Mouse (Mus musculus): Measurements from ENCODE around the gene Arsa.

The Arsa gene

DNA sequence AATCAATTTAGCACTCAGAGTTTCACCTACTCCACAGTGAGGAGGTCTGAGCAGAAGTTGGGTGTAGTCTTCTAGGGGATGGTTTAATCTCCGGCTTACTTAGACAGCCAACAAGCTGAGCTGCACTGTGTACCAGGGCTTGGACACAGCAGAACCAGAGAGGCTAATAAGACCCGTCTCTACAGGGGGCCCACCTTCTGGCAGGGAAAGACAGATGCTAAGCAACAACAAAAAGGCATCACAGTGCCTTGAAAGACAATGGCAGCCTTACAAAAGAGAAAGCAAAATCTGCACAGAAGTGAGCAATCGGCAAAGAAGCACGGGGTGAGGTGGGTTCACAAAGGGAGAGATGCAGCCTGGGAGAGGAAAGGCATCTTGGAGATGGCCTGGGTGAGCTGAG, 18.9 kb upstream of the Arsa start:
- in situ Hi-C loops (cut with MboI, MseI) = no loop called here

DNA sequence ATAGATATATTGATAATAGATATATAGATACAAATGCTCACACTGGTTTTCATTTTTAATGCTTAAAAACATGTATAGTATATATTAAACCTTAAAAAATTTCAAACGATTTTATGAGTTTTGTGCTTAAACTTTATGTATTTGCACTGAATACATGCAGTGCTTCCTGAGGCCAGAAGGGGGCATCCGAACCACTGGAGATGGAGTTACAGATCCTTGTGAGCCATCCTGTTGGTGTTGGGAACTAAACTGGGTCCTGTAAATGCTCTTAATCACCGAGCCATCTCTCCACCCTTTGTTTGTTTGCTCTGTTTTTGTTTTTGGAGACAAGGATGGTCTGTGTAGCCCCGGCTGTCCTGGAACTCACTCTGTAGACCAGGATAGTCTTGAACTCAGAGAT, 17.7 kb upstream of the Arsa start:
- in situ Hi-C loops (cut with MboI, MseI) = no loop called here

DNA sequence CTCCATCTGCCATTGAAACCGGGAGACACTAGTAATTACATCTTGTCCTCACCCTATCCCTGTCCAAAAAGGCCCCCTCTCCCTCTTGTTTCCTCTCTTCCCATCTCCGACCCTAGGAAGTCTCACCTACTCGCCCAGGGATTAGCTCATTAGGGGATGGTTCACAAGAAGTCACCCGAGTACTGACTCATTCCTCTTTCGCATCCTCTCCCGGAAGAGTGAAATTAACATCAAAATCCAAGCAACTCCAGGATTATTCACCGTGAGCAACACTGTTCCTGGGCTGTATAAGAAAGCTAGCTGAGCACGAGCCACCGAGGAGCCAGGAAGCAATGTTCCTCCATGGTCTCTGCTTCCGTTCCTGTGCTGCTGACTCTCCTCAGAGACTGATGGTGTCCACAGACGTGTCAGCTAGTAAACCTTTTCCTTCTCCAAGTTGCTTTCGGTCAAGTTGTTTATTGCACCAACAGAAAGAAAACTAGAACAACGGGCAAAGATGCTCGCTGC, 11.4 kb upstream of the Arsa start:
- in situ Hi-C loops (cut with MboI, MseI) = no loop called here

DNA sequence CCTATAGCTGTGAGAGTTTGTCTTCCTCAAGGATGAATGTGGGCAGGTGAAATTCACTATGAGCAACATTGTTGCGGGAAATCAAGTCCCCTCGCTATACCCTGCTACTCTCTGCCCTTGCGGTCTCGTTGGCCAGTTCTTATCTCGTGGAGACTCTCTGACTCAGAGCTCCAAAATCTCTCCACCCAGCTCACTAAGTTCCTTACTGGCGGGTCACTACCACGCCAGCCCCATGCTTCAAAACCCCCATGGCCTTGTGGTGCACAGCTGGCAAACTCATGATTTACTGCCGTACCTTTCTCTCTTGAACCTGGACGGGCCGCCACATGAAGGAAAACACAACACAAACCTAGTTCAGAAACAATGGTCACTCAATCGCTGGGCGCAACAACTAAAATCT, 11.0 kb upstream of the Arsa start:
- in situ Hi-C loops (cut with MboI, MseI) = no loop called here

DNA sequence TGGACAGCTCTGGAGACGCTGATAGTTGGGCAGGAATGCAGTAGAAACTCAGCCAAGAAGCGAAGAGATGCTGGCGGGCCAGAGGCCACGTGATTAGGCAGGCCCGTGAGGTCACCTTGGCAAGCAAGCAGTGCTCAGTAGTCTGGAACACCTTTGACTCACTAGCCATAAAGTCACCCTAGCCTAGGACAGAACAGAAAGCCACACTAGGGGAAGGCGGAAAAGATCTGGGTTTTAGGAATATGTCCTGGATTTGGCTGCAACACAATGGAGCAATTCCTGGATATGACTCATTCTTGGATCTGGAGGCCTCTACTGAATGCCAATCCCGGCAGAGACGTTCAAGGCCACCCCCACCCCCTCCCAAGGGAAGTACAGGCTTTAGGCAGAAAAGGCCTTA, 3.4 kb upstream of the Arsa start:
- in situ Hi-C loops (cut with MboI, MseI) = no loop called here

DNA sequence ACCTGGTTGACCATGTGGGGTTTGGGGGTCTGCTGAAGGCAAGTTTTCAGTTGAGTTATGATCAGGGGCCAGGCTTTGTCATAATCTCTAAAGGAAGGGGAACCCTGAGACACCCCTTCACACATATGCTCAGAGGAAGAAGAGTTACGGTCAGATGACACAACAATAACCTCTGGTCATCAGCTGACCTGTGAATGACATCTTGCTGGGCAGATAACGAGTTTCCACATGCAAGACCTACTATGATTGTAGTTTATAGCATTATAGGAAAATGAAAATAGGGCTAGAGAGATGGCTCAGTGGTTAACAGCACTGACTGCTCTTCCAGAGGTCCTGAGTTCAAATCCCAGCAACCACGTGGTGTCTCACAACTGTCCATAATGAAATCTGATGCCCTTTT, 1.4 kb upstream of the Arsa start:
- in situ Hi-C loops (cut with MboI, MseI) = no loop called here

DNA sequence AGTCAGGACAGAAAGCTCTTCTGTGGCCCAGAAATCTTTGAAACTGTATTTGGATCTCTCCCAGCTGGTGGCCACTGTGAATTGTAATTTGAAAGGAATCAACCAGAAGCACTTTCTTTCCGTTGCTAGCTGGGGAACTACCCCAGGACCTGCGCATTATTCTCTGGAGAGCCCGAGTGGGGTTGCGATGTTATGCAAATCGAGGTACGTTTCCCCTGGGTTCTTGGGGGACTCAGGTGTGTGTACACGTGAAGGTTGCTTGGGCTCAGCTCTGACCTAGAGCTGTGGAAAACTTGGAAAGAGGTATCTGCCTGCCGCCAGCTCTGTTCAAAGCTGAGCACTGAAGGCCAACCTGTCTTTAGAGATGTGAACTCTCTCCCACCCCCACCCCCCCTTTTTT, 581 bp upstream of the Arsa start:
- in situ Hi-C loops (cut with MboI, MseI) = no loop called here

DNA sequence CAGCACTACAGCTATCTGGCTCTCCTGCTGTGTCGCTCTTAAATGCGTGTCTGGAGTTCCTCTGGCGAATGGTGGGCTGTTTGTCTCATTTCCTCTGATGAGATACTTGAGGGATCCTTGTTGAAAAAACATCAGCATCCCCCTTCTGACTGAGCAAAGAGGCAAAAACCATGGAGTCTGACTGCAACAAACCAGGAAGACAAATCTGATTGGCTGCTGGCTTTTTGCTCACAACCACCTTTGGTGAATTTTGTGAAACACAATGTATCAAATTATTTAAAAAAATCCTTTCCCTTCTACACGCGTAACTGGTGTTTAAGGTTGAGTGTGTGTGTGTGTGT, 780 bp downstream of the Arsa start:
- in situ Hi-C loops (cut with MboI, MseI) = no loop called here

DNA sequence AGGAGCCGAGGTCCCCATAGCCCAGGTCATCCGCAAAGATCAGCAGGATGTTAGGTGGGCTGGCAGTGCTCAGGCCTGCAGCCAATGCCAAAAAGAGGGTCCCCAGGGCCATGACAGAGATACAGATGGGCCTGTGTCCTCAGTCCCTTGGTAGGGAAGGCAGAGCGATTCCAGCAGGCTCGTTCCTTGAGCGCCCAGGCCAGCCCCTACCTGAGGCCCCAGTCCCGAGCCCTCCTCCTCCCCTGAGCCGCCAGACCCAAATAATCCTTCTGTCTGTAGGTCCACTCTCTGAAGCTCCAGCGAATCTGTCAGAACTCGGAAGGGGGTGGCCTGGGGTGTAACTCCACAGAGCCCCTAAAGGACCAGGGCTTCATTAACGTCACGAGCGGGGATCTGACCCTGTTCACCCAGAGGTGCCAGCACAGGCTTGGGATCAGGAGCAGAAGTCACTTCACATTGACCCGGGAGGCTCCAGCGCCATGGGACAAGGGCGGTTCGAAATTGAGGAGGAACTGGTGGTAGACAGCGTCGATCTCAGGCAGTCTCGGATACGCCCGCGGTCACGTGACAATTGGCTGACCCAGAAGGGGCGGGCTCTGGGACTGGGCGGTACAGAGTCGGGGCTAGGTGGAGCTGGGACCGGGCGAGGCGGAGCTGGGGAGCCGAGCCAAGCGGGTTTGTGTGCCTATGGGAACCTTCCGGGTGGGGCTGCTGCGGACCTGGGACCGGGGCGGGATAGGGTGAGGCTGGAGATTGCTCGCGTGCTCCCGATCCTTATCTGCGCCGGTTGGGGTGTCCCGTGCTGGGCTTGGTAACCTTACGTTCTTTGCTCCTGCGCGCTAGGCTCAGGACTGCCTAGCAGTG, 1.4 kb downstream of the Arsa start:
- in situ Hi-C loops (cut with MboI, MseI) = no loop called here

DNA sequence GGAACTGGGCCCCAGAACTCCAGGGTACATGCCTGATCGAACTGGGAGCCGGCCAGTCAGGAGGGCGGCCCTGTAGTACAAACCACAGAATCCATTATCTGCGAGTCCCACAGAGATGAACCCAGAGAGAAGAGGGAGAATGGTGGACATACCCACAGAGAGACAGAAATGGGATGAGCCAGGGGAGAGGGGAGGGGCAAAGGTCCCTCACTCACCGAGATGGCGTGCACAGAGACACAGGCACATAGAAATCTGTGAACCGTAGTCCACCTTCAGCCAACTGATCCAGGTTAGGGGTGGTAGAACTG, 2.0 kb downstream of the Arsa start:
- in situ Hi-C loops (cut with MboI, MseI) = no loop called here

DNA sequence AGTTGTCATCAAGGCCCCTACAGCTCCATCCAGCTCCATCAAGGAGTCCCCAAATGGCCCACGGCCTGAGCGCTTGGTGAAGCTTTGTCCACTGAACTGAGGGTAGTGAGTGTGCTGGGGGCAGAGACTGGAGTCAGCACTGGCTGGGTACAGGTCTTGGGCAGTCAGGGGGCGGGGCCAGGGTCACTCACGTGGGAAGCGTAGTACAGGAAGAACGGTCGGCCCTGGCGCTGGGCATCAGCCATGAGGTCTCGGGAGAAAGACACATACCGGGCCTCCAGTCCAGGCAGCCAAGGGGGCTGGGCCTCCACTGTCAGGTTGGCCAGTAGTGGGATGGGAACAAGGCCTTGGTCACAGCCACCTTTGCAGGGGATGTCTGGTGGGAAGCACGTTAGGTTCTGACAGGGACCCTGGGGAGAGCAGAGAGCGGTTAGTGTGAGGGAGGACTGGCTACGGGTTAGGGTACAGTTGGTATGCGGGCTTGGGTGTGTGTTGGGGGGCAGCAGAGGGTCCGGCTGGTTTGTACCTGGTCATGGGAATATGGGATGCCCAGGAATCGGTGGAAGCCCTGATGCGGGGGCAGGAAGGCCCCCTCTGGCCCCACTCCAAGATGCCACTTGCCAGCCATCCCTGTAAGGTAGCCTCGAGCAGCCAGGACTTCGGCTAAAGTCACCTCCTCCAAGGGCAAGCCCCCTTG, 2.5 kb downstream of the Arsa start:
- in situ Hi-C loops (cut with MboI, MseI) = no loop called here

DNA sequence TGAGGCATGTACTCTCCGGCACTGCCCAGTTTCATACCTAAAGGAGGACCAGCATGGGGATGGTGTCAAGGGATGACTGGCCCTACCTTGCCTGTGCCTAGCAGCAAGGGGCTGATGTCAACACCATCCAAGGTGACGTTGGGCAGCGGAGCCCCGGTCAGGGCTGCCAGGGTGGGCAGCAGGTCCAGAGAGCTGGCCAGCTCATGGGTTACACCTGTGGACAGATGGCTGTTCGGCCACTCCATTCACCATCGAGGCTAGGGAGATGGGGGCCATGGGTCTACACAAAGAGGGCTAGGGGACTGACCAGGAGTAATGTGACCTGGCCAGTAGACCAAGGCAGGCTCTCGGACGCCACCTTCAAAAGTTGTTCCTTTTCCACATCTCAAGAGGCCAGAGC, 3.3 kb downstream of the Arsa start:
- in situ Hi-C loops (cut with MboI, MseI) = no loop called here

DNA sequence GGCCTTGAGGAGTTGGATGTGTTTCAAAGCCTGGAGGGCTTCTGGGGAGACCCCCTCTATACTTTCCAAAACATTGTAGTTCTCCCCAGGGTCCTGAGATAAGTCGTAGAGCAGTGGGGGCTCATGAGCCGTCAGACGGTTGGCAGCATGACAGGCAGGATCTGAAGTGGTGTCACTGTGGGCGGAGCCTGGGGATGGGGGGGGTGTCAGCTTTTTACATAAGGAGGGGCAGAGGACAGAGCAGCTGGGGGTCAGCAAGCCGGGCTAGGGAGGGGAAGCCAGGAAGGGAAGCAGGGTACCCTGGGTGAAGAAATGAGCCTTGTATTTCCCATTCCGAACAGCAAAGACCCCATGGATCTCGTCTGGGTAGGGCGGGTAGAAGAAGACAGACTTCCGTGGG, 3.9 kb downstream of the Arsa start:
- in situ Hi-C loops (cut with MboI, MseI) = no loop called here

DNA sequence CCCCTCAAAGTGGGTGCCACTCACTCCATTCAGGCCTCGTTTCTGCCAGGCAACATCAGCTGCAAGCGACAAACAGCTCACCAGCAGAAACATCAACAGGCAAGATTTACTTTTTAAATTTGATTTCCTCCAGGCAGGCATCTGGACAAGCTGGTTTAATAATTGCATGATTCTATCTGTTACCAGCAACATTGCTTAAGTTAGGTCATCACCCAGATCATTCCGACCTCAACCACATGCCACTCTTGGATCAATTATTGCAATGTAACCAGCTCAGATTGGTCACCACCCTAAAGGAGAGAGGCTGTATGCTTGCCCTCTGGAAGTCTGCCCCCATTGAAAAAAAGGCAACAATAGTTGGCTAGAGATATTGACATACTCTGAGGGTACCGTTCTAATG, 5.7 kb downstream of the Arsa start:
- in situ Hi-C loops (cut with MboI, MseI) = no loop called here

DNA sequence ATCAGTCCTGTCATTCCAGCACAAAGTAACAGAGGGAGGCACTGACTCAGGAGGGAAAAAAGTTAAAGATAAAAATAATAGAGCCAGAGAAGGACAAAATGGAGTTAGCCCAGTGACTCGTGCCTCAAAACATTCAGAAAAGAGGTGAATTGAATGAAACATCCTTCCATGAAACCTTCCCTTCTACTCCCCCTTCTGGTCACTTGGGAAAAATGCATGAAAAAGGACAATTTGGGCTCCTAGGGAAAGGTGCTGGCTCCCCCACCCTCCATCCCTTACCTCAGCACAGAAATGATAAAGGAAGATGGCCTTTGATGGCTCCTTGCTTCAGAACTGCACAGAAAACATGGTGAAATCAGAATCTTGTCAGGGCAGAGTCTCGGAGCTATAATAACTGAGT, 8.6 kb downstream of the Arsa start:
- in situ Hi-C loops (cut with MboI, MseI) = no loop called here

DNA sequence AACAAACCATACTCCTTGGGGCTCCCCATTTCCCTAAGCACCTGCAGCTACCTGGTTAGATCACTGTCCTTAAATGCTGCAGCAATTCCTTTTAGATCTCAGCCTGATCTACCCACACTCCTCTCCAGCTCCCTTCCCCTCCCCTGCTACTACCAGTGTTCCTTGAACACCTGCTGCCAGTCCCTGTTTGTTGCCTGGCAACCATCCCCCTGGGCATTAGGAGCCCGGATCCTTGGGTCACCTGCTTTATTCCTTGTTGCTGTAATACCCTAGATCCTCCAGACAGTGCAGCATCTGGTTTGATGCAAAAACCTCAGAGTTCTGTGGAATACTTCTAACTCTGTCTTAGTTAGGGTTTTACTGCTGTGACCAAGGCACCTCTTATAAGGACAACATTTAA, 12.2 kb downstream of the Arsa start:
- in situ Hi-C loops (cut with MboI, MseI) = no loop called here

DNA sequence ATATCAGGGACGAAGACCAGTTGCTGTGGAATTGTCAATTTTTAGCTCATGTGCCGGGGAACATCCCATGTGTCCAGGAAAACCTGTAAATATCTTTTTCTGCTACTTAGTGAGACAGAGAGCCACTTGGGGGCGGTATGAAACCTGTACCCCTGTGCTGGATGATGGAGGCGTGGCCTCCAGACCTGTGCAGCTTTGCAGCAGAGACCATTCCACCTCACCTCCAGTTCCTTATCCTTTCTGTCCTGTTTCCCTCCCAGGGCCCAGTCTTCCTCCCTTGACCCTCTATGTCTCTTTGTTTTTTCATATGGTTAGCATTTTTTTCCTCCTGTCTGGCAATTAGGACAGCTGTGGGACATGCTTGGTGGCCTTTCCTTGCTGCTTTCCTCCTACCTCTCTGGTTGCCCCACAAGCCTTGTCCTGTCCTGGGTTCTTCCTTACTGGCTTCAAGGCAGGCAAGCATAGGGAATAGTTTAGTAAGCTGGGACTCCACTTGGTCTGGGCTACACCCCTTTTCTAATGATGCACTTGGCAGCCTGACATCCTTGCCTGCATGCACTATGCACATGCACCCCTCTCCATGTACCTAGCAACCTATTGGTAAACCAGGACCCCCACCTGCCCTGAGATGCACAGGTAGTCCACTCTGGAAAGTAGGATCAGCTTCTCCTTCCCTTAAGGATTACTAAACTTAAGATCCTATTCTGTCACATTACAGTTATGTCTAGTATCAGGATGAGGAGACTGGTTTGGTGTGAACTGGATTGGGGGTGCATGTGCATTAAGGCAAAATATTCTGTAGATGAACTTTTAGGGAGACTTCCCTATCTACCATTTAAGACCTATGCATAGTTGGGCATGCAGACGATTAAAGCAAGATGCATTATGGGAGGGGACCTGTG, 13.6 kb downstream of the Arsa start:
- in situ Hi-C loops (cut with MboI, MseI) = no loop called here

DNA sequence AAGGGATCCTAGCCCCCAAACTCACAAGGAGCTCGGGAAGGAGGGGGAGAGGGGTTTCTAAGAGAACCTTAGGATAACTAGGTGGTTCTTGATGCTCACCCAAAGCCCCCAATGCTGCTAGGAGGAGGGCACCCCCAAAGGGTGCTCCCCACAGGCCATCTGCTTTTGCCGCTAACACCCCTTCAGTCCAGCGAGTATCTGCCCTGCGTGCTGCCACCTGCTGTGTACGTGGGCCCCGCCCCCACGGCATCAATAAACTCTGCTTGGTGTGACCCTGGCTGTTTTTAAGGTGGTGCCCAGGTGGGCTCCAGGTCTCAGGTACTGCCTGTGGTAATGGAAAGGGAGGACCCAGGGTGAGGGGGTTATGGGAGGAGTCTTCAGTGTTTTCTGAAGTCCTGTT, 15.0 kb downstream of the Arsa start:
- in situ Hi-C loops (cut with MboI, MseI) = no loop called here

DNA sequence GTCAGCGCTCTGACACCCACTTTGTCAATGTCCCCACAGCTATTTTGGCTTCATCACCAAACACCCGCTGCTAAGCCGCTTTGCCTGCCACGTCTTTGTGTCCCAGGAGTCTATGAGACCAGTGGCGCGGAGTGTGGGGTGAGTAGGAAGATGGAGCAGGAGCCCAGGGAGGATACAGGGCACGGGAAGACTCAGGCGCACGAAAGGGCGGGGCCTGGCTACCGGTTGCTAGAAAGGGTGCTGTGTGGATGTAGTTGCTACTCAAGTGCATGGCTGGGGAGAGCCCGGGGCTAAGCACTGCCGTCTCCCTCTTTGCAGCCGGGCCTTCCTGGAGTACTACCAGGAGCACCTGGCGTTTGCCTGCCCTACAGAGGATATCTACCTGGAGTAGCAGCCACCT, 15.9 kb downstream of the Arsa start:
- in situ Hi-C loops (cut with MboI, MseI) = no loop called here

DNA sequence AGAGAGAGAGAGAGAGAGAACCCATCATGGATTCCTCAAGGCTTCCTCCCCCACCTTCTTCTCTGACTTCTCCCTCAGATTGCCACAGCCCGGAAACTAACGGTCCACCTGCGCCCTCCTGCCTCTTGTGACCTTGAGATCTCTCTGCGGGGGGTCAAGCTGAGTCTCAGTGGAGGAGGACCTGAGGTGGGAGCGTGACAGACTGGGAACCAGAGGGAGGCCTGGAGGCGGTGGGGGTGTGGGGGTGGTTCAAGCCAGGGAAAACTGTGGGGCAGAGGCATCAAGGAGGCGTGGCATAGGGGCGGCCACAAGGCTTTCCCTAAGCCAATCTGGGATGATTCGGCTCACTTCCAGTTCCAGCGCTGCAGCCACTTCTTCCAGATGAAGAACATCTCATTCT, 16.9 kb downstream of the Arsa start:
- in situ Hi-C loops (cut with MboI, MseI) = no loop called here

DNA sequence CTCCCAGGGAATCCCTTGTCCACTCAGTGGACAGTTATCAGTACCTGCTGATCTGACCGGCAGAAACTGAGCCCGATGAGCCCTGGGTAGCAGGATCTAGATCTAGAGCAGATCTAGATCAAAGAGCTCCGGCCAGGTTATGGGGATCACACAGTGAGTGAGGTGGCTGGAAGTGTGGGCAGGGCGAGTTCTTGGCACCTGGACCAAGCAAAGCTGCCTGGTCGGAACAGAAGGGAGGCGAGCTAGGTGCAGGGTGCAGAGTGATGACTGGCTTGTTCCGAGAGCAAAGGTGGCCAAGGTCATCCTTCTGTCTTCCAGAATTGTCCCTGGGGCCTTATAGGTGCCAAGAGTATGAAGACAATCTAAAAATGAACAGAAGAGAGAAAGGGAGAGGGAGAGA, 17.4 kb downstream of the Arsa start:
- in situ Hi-C loops (cut with MboI, MseI) = no loop called here

DNA sequence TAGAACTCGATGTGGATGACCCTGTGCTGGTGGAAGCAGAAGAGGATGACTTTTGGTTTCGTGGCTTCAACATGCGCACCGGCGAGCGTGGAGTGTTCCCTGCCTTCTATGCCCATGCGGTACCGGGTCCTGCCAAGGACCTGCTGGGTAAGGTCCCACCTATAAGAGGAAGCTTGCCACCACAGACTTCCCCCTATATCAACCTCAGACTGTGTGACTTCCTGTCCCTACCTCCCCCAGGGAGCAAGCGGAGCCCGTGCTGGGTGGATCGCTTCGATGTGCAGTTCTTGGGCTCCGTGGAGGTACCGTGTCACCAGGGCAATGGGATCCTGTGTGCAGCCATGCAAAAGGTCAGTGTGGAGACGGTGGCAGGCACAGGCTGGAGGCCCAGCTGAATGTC, 18.3 kb downstream of the Arsa start:
- in situ Hi-C loops (cut with MboI, MseI) = no loop called here

DNA sequence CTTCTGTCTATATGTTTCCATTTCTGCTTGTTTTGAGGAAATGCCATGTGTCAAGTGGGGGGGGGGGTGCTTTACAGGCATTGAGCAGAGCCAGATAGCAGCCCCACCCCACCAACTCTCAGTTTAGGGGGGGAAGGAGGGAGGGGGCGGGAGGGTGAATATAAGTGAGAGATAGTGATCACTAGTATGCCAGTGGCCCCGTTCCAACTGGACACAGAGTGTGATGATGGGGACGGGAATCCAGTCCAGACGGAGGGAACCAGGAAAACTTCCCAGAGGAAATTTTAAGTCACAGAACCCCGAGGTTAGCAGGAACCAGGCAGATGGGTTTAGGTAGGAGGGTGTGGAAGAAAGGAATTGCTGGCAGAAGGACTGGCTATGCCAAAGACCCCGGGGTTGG, 21.6 kb downstream of the Arsa start:
- in situ Hi-C loops (cut with MboI, MseI) = no loop called here

Data from T-helper 1 cell (primary cell).